Comparison of ENCODE assay signal across 10 mouse cellular contexts in the genomic region with DNA sequence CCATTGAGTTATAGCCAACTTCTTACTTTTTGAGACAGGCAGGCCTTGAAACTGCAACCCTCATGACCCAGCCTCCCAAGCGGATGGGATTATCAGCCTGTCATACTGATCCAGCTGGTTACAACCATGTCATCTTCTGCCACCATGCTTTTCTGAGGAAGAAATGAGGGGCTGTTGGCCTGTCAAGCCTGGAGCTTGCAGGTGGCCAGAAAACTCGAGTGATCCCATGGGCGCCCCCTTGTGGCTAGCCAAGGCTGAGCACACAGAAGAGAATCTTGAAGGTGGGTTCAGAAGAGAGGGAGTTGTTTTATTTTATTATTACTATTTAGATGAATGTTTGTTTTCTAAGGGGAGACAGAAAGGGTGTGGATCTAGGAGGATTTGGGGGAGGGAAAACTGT. TPM values are rescaled to one million over a fixed set of nuclear protein-coding genes. Genes with fewer than 3 reads are reported as not detected.
DNase-seq lines count a peak whose midpoint lies in the region; ATAC-seq and TF ChIP-seq lines count a peak whose summit lies in the region.
"Had no signal": no experiment of that assay in that cellular context is flagged by ENCODE, and none has a peak within 500 bp of the region (broad histone marks: within the 10 kb centered on the region; RNA-seq: fewer than 3 reads in every experiment).

No protein-coding gene starts in this region.

- dilution Hi-C loops in CH12.LX (cut with MboI; ENCODE audit: extremely low pct_ligation_motif_present, extremely low pct_unique_long_range_greater_than_20kb, low sequenced_read_pairs), result no loop called here

- peak in 1 of 2 experiments; percentile 80; a peak in 3 of 4 replicates for TF ChIP-seq CTCF in CH12.LX (conservative IDR thresholded peaks at IDR 0.05 in 1 of 2, IDR thresholded peaks at IDR 0.05 in 1 of 2; ENCODE audit: low read depth in 2 of 2, low read length in 2 of 2)

- H3K36me3 ChIP-seq in CH12.LX (replicated peaks in 1 of 2; ENCODE audit: control insufficient read depth in 1 of 2, insufficient read depth in 1 of 2, low read length in 1 of 2), result no peaks in the 10 kb centered on the region
- H3K36me3 ChIP-seq in embryonic facial prominence, embryonic 11.5 days (replicated peaks; ENCODE audit: control insufficient read depth, insufficient read depth, low read depth, low read length), result no peaks in the 10 kb centered on the region
- H3K36me3 ChIP-seq: limb, embryonic 12.5 days had no signal

- in situ Hi-C loops in CH12.LX (cut with MboI; ENCODE audit: low pct_ligation_motif_present, low pct_unique_long_range_greater_than_20kb, low sequenced_read_pairs), result loop anchor here (5.0 kb wide), 1 partner anchor 164 kb away; no protein-coding TSS in a partner anchor

- H3K9ac ChIP-seq in CH12.LX (ENCODE audit: insufficient read depth, low read depth), result no peak overlapping the region
- no peak overlapping the region for H3K9ac ChIP-seq in embryonic facial prominence, embryonic 11.5 days (replicated peaks; ENCODE audit: low read length)
- H3K9ac ChIP-seq: limb, embryonic 12.5 days had no signal

- H3K27me3 ChIP-seq in CH12.LX (replicated peaks), result peaks cover 23% of the 10 kb centered on the region
- no peaks in the 10 kb centered on the region for H3K27me3 ChIP-seq in embryonic facial prominence, embryonic 11.5 days (ENCODE audit: control insufficient read depth, insufficient read depth, low read length)
- H3K27me3 ChIP-seq: limb, embryonic 12.5 days had no signal

- peak; percentile 77 for DNase-seq in adrenal gland, postnatal 10 days
- DNase-seq in adrenal gland, postnatal 4 days (ENCODE audit: low spot score in 2 of 2), result no peak
- DNase-seq in layer of hippocampus, adult 11-12 months (ENCODE audit: low spot score), result peak; percentile 46
- no peak for DNase-seq in layer of hippocampus, adult 9-11 months
- peak; percentile 58 for DNase-seq in CH12.LX (ENCODE audit: extremely low read depth)
- DNase-seq in embryonic facial prominence, embryonic 11.5 days (ENCODE audit: low spot score), result peak; percentile 64
- DNase-seq in lung, postnatal 25 days (ENCODE audit: low spot score), result peak; percentile 24
- peak; percentile 86 for DNase-seq in thymus, postnatal 4 days

- TF ChIP-seq RAD21 in CH12.LX (IDR thresholded peaks at IDR 0.05; ENCODE audit: low read depth, low read length), result peak; percentile 54

- no peak for ATAC-seq in embryonic facial prominence, embryonic 11.5 days (replicated peaks; ENCODE audit: insufficient number of reproducible peaks, low FRiP score, low TSS enrichment, low read depth)

- H3K4me1 ChIP-seq in CH12.LX (ENCODE audit: control insufficient read depth in 1 of 2, insufficient read depth in 2 of 2), result no peaks in the 10 kb centered on the region
- no peaks in the 10 kb centered on the region for H3K4me1 ChIP-seq in embryonic facial prominence, embryonic 11.5 days (ENCODE audit: control insufficient read depth, insufficient read depth, low read length)
- H3K4me1 ChIP-seq: limb, embryonic 12.5 days had no signal

- no peak overlapping the region for H3K4me2 ChIP-seq in CH12.LX (ENCODE audit: insufficient read depth, low read depth, poor library complexity, severe bottlenecking)
- H3K4me2 ChIP-seq in embryonic facial prominence, embryonic 11.5 days (ENCODE audit: low read depth, low read length), result no peak overlapping the region
- H3K4me2 ChIP-seq: limb, embryonic 12.5 days had no signal

- peaks cover 18% of the 10 kb centered on the region for H3K9me3 ChIP-seq in CH12.LX (replicated peaks; ENCODE audit: low read length)
- H3K9me3 ChIP-seq in embryonic facial prominence, embryonic 11.5 days (replicated peaks; ENCODE audit: control insufficient read depth, low read length), result no peaks in the 10 kb centered on the region
- H3K9me3 ChIP-seq: limb, embryonic 12.5 days had no signal

- no peak for TF ChIP-seq EP300 in CH12.LX (IDR thresholded peaks at IDR 0.05; ENCODE audit: low read length)

- WGBS in embryonic facial prominence, embryonic 11.5 days, result 24% methylated on average over 3 of the region's 3 CpGs

- no peaks in the 10 kb centered on the region for H3K79me2 ChIP-seq in CH12.LX (replicated peaks; ENCODE audit: control insufficient read depth, extremely low read depth, insufficient read depth, poor library complexity, severe bottlenecking)

- H3K27ac ChIP-seq in CH12.LX (ENCODE audit: insufficient read depth, low read depth), result no peak overlapping the region
- no peak overlapping the region for H3K27ac ChIP-seq in embryonic facial prominence, embryonic 11.5 days (replicated peaks; ENCODE audit: low read depth, low read length)
- H3K27ac ChIP-seq: limb, embryonic 12.5 days had no signal

- no peak overlapping the region for H3K4me3 ChIP-seq in CH12.LX (replicated peaks in 1 of 3; ENCODE audit: low read depth in 2 of 3, low read length in 2 of 3, poor library complexity in 1 of 3)
- H3K4me3 ChIP-seq in embryonic facial prominence, embryonic 11.5 days (ENCODE audit: low read depth, low read length), result no peak overlapping the region
- H3K4me3 ChIP-seq: limb, embryonic 12.5 days had no signal

- no peak for TF ChIP-seq POLR2A in CH12.LX (IDR thresholded peaks at IDR 0.05; ENCODE audit: low read depth, low read length)

TF ChIP-seq in CH12.LX, 34 proteins besides CTCF, POLR2A, EP300 and RAD21:
- TF ChIP-seq JUN (IDR thresholded peaks at IDR 0.05; ENCODE audit: insufficient read depth, low read depth, low read length) (no peak), POLR2AphosphoS2 (IDR thresholded peaks at IDR 0.05; ENCODE audit: low read depth, low read length) (no peak), IRF4 (IDR thresholded peaks at IDR 0.05; ENCODE audit: low read depth, low read length) (0 out of 2 replicates have a peak, but pooled peaks have one; percentile 9), ZC3H11A (IDR thresholded peaks at IDR 0.05; ENCODE audit: low read depth, low read length) (peak; percentile 35), SMC3 (IDR thresholded peaks at IDR 0.05; ENCODE audit: low read depth, low read length) (peak; percentile 85)

RNA-seq across cellular contexts. Expression of gene Fam181a, which starts 4.1 kb away (rescaled TPM):
- total RNA-seq in adrenal gland, postnatal 10 days (2021), result not detected
- not detected for total RNA-seq in adrenal gland, postnatal 4 days (2021)
- total RNA-seq in CH12.LX (2012; rRNA removed) (not detected in 2 replicates), CH12.LX (2014; rRNA removed) (not detected in 2 replicates)
- polyA plus RNA-seq in CH12.LX (2012; ENCODE audit: insufficient read length, low read depth), result not detected in 2 replicates
- 4.5 and 5.1 TPM in 2 replicates for polyA plus RNA-seq in embryonic facial prominence, embryonic 11.5 days (2014; fragmentation: Nextera tagmentation; extraction: Ambion mirVana)
- polyA plus RNA-seq: C2C12 had no signal

RNA-seq across cellular contexts. Expression of gene Asb2, which starts 49.1 kb away (rescaled TPM):
- total RNA-seq in adrenal gland, postnatal 10 days (2021), result 10 to 100 TPM in 1 of 2 experiments, 1 to 10 TPM in 1; 5.5 to 20.3 TPM
- 1 to 10 TPM; 2.5 to 5.2 TPM for total RNA-seq in adrenal gland, postnatal 4 days (2021)
- total RNA-seq in CH12.LX (2012; rRNA removed) (4.1 and 5.5 TPM in 2 replicates), CH12.LX (2014; rRNA removed) (5.3 and 6.2 TPM in 2 replicates)
- polyA plus RNA-seq in CH12.LX (2012; ENCODE audit: insufficient read length, low read depth), result 2.7 and 3.0 TPM in 2 replicates
- 0.92 and 1.2 TPM in 2 replicates for polyA plus RNA-seq in embryonic facial prominence, embryonic 11.5 days (2014; fragmentation: Nextera tagmentation; extraction: Ambion mirVana)

Comparison
In these comparisons a context has a peak if more than half of its experiments do, and no peak if none do; other contexts are left out.
1. DNase-seq: peak in adrenal gland, postnatal 10 days (single experiment), layer of hippocampus, adult 11-12 months (single experiment), CH12.LX (single experiment), embryonic facial prominence, embryonic 11.5 days (single experiment), lung, postnatal 25 days (single experiment) and thymus, postnatal 4 days (single experiment); none in adrenal gland, postnatal 4 days (0 of 2) and layer of hippocampus, adult 9-11 months (single experiment).